Mouse (Mus musculus) right cerebral cortex, postnatal 10 days (tissue): ENCODE data around the gene Socs2.
"Not testable (repeated sequence)": the region's sequence is repeated elsewhere in the genome, so short reads cannot be mapped to it uniquely, and the experiment has no call there.

Experiments
- DNase-seq, 2 experiments: peaks; one replicate each; pipeline ENCODE4 v3.0.0; 2021; ENCODE audit warnings: low spot score in 2 of 2

The Socs2 gene

DNA sequence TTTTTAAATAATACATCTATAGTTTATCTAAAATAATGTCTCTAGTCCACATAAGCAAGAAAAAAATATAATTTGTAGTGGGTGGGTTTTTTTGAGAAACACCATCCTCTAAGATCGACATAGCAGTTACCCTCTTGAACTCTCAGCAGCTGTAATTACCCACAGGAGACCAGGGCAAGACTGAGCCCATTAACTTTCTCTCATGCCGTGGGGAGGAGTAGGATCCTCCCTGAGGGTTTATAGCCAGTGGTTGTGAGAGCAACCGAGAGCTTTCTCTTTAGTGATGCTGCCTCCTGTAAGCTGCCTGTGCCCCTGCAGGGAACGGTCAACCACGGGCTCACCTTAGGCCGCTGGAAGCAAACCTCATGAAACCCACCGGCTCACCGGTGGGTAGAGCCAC is 24.9 kb downstream of the Socs2 start:
- DNase-seq = no peak

DNA sequence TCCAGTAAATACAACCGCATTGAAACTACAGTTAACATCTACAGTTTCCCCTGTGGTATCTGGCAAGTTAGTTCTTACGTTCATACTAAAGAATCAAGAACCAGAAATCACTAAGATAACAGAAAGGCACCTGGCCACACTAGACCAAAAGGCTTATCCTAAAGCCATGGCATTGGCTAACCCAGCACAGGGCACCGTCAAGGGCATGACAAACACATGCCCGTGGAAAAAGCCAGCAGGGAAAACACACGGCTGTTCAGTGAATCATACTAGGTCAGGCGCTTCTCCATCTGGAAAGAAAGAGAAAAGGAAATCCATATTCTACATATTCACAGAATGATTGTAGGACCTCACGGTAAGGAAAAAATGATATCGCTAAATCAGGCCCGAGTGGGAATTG is 26.1 kb downstream of the Socs2 start:
- no peak for DNase-seq

DNA sequence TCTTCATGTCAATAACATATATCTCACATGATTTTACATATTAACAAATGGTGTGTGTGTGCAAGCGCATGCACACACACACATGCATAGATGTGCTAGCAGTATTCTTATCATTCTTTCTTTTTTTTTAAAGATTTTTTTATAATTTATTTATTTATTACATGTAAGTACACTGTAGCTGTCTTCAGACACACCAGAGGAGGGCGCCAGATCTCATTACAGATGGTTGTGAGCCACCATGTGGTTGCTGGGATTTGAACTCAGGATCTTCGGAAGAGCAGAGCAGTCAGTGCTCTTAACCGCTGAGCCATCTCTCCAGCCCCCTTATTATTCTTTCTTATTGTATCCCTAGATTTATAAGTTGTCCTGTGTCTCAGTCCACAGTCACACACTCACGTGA is 27.2 kb downstream of the Socs2 start:
- DNase-seq = not testable (repeated sequence)

DNA sequence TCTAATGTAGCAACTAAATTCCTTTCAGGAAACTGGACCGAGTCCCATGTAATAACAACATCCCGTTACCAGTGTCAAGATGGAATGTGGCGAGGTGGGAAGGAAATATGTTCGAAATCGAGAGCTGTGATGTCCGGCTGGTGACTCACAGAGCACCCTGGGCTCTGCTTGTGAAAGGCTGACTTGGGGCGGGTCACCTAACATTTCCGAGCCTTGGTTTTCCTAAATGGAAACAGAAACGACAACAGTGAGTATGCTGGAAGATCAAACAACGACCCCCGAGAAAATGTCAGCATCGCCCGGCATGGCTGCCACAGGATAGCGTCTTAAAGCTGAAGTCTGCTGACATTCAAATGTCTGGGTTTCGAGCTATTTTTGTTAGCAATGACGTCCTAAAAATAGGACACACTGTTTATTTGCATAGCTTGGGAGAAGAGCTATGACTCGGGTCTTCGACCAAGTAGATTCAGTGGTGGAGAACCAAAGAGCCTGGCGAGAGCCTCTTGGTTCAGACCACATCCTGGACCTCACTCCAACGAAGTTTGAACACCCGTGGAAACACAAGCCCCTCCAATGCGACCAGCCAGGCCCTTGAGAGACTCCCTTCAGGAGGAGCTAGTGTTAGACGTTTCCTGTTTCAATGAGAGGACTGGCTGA is 28.0 kb downstream of the Socs2 start:
- DNase-seq = no peak

DNA sequence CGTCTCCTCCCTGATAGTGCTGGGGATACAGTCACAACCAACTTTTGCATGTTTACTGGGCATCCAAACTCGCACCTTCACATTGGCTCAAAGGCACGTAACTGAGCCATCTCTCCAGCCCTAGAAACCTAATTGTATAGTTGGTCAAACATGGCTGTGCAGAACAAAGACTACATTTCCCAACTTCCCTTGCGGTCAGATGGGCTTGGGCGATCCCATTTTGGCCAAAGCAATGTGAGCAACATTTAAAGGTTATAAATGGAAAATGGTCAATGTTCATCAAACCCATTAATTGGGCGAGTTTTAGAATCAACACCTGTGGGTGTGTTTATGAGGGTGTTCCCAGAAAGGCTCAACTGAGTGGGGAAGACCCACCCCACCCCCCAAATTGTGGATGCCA is 30.5 kb downstream of the Socs2 start:
- no peak for DNase-seq

DNA sequence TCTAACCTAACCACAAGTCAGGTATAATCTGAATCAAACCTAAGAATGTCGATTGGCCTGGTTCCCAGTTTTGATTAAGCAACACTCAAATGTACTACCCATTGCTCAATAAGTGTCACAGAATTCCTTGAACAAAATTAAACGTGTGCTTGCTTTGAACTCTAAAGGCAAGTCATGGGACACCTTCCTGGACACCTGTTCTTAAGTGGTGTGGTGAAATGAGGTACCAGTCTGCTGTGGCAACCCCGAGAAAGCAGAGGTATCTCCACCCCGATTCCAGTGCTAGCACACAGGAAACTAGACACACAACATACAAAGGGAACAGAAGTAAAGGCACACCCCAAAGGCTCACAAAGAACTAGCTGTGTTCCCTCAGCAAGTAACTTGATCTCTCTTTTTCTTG is 31.2 kb downstream of the Socs2 start:
- no peak for DNase-seq

DNA sequence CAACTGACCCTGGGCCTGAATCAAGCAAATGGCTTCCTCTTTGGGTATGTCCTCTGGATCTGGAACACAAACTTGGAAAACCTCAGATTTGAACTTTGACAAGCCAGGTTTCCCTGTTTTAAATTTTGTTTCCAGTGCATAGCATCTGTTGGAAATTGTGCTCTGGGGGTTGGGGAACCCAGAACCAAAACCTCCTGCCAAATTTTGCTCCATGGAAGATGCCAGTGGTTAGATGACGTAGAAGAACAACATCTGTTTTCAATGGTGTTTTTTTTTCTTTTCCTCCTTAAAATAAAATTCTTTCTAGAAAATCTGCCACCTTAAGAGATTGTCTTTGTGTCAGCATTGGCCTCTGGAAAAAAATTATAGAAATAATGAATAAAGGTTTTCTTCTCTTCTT is 31.9 kb downstream of the Socs2 start:
- DNase-seq = no peak

DNA sequence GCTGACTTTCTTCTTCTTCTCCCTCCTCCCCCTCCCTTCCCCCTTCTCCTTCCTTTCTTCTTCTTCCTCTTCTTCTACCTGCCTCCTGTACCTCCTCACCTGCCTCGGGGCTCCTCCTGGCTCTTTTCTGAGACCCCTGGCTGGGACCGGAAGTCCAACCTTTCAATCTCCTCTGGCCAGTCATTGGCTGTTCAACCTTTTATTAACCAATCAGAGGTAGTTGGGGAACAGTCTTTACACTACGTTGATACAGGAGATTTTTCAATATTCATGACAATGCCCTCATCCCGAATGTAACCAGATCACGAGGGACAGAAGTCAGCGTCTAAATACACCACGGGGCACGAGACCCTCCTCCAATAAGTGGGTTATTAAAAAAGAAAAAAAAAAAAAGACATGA is 32.5 kb downstream of the Socs2 start:
- DNase-seq = no peak

DNA sequence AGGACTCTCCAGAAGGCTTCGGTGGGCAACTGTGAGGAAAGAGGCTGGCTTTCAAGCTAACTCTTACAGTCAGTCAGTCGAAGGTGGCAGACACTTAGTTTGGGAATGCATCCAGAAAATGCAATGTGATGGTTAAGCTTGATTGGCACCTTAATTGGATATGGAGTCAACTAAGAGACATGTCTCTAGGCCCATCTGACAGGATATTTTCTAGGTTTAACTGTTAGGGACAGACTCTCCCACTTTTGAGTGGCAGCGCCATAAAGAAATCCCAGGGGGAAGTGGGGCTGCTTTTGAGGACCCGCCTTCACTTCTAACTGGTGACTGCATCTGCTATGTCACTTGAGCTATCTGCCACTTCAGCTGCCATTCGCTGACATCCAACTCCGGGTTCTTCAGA is 43.6 kb downstream of the Socs2 start:
- DNase-seq = no peak

DNA sequence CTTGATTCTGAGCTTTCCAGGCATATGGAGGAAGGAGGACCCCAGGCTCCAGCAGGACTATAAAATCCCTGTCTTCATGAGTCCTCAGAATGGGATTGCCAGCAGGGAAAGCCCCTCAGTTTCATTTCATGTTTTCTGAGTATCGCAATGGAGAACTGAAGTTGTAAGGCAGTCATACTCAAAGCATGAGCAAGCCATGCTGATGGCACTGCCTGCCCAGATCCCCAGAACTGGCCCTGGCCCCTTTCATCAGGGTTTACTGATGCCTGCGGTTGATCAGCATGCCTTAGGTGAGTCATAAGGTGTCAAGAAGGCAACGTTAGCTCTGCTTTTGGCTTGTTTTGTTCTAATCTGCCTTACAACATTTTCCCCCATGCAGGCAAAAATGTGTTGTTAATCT is 45.0 kb downstream of the Socs2 start:
- DNase-seq = no peak

DNA sequence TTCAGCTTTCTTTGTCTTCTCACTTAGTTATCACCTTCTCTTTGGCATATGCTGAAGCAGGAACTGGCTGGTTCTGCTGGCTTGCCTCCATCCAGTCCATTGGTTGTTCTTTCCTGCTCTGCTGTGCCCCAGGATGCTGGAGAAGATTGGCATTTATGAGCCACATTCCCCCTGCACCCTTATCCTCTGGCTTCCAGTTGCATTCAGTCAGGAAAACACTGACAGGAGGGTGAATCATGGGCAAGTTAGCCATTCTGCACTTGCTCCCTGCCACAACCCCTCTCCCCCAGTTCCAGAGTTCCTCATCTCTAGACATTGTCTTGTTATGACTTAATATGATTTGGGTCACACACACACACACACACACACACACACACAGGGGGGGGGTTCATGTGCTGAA is 47.8 kb downstream of the Socs2 start:
- no peak for DNase-seq

DNA sequence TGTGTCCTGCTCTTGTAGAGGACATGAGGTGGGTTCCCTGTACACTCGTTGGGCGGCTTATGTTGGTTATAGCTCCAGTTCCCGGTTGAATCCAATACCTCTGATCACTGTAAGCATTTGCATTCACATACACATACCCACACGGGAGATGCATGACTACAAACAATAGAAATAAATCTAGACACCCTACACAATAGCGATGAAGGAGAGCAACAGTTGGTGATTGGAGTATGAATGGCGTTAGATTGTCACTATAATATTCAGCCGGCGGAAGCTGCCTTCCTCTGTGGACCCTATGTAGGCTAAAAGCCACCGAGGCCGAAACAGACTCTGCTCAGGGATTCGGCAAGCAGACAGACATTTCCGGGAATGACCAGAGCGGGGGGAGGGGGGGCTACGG is 48.8 kb downstream of the Socs2 start:
- DNase-seq = no peak

DNA sequence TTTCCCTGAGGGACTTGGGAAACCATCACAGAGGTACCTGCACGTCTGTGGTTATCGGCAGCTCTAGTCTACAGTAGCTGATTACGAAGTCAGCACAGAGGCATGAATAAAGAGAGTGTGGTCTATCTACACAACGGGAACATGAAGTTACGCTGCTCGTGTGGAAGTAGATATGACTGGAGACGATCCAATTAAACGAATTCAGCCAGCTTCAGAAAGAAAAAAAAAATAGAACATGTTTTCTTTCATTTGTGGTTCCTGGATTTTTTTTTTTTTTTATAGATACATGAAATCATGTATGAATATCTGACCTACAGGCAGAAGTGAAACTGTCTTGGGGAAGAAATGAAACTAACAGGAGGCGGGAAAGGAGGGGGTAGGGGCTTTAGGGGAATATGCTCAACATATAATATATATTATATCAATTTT is 49.3 kb downstream of the Socs2 start:
- no peak for DNase-seq

DNA sequence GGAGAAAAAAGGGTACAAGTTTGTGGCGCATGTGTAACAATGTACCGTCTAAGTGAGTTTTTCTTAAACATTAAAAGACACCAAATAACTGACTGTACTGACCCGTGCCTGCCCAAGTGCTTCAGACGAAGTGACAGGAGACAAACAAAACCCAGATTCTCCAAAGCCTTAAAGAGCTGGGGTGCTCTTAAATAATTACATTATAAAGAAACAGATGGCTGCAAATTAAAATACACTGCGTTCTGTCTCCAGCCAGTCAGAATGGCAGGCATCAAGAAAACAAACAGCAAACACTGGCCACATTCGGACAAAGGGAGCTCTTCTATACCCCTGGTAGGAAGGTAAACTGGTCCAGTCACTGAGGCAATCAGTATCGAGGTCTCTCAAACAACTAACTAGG is 49.7 kb downstream of the Socs2 start:
- DNase-seq = no peak

DNA sequence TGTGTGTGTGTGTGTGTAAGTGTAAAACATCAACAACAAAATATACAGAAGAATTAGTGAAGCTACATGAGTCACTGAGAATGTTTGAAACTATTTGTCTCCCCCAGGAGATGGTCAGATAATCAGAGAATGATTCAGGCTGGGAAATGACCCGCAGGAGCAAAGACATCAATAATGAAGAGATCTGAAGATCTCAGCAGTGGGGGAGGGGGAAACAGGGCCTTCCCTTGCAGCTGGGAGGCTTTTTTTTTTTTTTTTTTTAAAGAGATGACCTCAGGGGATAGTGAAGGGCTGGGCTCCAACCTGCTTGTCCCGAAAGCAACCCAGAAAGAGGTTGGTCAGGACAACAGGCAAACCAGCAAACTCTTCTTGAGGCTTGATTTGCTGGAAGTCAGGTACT is 54.7 kb downstream of the Socs2 start:
- no peak for DNase-seq

DNA sequence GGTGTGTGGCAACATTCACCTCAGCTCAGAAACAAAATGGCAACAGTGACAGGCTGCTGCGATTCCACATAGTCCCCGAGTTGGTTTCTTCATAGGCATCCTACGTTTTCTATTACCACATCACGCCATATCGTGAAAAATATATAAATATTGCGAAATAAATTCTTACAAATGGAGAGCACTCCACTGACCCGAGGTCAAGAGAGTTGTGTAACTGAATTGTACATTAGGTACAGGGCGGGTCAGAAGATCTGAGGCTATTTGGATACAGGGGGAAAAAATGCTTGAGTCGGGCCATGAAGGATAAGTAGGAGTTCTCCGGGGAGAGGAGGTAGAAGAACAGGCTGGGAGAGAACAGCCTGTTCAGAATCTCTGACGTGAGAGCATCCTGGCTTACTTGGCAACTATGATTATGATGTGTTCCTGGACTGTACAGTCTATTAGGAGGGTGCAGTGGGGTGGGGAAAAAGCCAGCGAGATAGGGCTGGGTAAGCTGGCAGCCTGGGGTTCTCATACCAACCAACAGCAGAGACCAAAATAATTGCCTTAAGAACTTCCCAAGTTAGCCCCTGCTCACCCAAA is 55.6 kb downstream of the Socs2 start:
- no peak for DNase-seq

DNA sequence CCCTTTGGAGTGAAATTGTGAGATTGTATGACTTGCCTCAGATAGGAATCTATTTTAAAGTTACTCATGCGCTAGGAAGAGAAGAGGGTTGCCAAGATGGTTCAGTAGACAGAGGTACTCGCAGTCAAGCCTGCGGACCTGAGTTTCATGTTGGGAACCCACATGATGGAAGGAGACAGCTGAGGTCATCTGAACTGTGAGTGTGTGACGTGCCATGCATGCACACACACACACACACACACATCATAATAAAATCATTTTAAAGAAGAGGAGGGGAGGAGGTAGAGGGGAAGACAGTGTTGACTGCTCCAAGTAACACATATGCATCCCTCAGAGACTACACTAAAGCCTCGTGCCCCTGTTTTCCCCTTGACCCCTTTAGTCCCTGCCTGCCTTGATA is 56.9 kb downstream of the Socs2 start:
- DNase-seq = no peak

DNA sequence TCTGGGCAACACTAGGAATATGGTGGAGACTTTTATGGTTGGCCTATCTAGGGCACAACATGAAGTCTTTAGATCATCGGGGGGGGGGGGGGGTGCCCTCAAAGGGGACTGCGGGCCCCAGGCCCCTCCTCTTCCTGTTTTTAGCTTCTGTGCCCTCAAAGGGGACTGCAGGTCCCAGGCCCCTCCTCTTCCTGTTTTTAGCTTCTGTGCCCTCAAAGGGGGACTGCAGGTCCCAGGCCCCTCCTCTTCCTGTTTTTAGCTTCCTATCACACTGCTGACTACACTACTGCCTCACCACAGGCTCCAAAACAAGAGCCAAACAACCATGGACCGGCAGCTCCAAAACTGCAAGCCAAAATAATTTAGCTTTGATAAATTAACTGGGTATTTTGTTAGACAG is 59.3 kb downstream of the Socs2 start:
- DNase-seq = no peak

DNA sequence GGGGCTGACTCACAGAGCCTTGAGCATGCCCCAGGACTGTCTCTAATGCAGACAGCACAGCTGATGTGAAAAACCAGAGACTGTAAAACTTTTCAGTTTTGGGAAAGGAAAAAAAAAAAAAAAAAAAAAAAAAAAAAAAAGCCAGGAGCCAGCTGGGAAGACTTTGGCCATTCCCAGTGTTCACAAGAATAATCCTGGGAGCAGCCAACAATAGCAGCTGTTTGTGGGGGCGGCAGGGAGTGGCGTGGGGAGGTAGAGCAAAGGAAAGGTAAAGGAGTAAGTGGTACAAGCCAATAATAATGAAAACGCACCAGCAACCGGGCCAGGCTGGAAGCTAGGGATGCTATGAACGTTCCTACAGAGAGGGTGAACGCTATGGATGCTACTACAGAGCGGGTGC is 60.3 kb downstream of the Socs2 start:
- DNase-seq = no peak

DNA sequence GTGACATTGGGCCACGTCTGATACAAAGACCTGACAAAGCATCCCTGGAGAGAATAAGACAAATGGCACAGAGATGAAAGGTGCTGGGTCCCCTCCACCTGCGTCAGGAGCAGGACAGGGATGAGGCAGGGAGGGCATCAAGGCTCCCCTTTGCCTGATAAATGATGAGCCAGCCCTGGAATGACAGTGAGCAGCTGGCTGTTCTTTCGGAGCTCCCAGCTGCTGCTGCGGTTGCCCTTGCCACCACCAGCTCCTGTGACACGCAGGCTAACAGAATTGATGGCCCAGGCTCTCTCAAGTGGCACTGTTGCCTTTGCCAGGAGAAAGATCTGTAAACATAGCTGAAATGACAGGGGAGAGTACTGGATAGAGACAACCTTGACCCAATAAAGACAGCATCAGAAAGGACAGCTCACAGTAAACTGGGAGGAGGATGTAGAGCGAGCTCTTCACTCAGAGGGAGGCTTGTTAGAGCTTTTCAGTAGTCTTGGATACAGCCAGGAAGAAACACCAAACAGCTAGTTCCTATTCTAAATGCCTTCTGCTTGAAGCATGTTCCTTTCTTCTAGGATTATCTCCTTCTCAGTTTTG is 61.2 kb downstream of the Socs2 start:
- no peak for DNase-seq

DNA sequence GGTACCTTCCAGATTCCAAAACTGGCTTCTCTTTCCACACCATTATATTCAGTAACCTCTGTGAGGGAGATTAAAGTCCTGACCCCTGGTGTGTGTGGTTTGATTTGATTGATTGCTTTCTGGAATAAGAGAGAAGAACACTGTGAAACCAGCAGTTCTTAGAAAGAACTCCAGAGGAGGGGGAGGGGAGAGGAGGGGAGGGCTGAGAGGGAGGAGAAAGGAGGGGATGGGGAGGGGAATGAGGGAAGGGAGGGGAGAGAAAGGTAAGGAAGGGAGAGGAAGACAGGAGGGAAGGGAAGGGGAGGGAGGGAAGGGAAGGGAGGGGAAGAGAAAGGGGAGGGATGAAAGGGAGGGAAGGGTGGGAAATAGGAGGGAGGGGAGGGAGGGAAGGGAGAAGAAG is 62.3 kb downstream of the Socs2 start:
- DNase-seq = no peak

DNA sequence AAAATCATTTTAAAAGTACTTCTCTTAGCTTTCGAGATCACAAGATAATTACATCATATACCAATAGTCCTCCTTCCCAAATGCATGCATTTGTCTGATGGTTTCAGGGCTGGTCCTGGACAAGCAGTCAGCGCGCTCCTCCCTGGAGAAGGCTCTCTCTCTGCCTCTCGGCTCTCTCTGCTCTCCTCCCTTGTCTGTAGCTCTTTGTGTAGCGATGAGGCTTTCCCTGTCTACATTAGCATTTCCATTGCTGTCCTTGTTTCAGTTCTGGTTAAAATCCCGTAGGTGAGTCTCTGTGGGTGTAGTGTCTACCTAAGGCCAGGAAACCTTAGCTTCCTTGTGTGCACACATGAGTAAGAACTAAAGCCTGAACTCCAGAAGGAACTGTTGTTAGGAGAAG is 62.9 kb downstream of the Socs2 start:
- DNase-seq = no peak

DNA sequence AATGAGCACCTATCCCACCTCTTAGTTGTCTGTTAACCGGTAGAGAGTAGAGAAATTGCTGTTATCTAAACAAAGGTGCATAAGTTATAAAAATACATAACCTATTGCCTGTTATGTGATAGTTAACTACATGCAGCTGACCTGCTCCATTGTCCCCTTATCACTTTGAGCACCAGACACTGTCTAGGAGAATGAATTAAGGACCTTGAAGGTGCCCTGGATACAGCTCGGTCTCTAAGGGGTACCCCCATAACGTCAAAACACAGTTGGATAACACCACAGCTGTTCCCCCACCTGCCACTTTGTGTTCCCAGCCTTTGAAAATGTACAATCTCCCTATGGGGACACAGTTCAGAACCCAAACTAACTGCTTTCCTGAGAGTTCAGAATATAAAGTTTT is 68.5 kb downstream of the Socs2 start:
- DNase-seq = no peak

DNA sequence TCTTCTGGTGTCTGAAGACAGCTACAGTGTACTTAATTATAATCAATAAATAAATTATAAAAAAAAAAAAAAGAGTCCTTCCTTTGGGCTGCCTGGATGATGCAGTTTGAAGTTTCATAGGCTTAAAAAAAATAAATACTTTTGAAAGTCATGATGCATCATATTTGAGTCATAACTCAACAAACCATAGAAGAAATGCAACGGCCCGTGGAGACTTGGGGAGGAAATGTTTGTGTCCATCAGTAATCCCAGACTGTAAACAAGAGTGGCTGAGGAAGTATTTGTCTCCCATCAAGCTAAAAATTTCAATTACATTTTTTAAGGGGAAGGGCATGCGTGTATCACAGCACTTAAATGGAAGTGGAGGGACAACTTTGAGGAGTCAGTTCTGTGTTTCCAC is 69.2 kb downstream of the Socs2 start:
- DNase-seq = no peak
